Mouse (Mus musculus): ENCODE measurements around the gene Cdc20b.
A peak's percentile ranks its signal among the peaks of the same experiment; 100 is the strongest.

Gene Cdc20b

GRCm38 (mm10) chr13:113034950-113035421, at the start of gene Cdc20b:
Gene Cdc20b, plus strand, starts transcription at chr13:113035111.
- DNase-seq = peak; percentile 90

GRCm38 (mm10) chr13:112985605-112986450, 49.1 kb upstream of the Cdc20b start:
- peak; percentile 11 for DNase-seq

- DNase-seq = peak; percentile 12
Measured at GRCm38 (mm10) chr13:112986451-112986950, 48.4 kb upstream of the Cdc20b start.

DNA sequence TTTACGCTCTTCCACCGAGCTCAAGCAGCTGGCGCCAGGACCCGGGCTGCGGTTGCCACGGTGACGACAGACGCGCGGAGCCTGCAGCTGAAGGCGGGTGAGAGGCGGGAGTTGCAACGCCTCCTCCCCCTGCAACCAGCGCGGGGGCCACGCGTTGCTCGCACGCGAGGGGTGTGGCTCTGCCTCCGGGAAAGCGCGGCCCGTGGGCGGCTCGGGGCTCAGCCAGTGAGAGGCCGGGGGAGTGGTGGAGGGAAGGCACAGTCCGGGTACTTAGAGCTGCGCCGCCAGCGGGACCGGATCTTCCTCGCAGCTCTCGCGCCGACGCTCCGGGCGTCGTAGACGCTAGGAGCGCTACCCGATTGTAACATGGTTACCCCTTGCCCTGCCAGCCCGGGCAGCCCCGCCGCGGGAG, 47.4 kb upstream of the Cdc20b start, which contains the start of gene Ccno:
TSS of gene Ccno (plus strand) at position 271 of the 412 bp plus-strand sequence.
- peak; percentile 97 for DNase-seq

DNA sequence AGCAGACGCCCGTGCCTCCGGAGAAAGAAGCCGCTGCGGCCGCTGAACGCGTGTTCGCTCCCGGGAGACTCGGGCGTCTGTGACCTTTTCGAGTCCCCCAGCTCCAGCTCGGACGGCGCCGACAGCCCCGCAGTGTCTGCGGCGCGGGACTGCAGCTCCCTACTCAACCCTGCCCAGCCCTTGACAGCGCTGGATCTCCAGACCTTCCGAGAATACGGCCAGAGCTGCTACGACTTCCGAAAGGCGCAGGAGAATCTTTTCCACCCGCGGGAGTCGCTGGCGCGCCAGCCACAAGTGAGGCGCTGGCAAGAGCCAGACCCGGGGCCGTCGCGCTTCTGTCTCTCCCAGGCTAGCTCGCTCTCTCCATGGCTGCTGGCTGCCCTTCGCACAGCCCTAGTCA, 46.9 kb upstream of the Cdc20b start:
- DNase-seq = no peak

GRCm38 (mm10) chr13:112988866-112989265, 46.0 kb upstream of the Cdc20b start:
- DNase-seq = peak; percentile 15

- DNase-seq = peak; percentile 16
Measured at GRCm38 (mm10) chr13:112989541-112989940, 45.4 kb upstream of the Cdc20b start.

DNA sequence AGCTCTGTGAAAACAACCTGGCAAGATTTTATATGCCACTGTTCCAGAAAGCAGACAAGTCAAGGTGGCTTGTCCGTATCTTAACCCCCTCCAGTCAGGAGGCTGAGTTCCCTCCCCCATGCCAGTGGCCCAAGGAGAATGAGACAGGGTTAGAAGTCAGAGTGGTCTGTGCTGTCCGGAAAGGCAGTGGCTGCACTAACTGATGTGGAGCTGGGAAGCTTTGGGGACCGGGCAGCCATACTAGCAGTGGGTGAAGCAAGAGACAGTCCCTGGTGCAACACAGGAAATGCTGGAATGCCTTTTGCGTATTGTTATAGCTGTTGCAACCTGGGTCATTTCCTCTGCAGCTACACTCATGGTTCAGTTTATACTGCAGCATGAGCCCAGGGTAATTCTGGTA, 44.6 kb upstream of the Cdc20b start:
- DNase-seq = no peak

GRCm38 (mm10) chr13:112993531-112994152, 41.3 kb upstream of the Cdc20b start, which contains the start of gene Mcidas:
Gene Mcidas, plus strand, starts transcription at chr13:112993845.
- peak; percentile 36 for DNase-seq

DNA sequence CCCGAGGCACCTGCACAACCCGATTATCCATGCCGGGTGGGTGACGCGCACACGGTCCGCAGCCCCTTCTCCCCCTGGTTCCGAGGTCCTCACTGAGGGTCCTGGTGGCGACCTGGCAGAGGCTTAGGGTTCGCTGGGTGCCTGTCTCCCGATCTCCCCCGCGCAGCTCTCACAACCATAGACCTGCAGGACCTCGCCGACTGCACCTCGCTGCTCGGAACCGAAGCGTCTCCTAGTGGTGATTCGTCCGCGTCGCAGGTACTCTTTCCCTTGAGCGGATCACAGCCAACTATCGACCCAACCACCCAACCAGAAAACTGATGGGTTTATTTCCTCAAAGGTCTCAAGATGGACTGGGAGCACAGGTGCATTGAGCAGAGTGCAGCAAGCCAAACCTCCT, 40.7 kb upstream of the Cdc20b start:
- peak; percentile 73 for DNase-seq

DNA sequence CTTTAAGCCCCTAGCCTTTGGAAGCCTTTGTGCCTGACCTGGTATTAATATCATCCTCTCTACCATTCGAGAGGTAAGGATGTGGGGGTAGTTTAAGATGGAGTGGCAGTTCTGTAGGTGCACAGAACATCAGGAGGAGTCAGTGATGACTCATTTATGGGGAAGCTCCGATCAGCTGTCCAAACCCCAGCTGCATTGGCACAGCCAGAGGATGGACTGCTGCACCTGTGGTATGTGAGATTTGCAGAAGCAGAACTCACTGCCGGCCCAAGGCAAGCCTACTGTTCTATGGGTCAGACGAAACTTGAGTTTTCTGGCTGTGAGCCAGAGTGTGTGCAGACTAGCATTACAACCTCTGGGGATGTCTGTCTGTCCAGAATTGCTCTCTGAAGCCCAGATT, 38.5 kb upstream of the Cdc20b start:
- no peak for DNase-seq

DNA sequence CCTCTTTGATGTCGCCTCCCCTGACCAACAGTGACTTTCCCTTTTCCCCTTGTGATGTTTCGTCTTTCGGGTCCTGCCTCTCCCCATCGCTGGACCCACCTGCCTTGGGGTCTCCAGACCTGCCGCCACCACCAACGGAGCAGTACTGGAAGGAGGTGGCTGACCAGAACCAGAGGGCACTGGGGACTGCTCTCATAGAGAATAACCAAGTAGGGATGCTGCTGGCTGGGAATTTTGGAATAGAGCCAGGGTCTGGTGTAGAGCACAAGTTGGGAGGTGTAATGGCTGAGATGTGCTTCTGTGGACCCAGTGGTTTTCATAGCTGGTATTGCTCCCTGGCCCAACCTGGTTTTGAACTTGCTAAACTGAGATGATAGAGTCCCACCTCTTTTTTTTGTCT, 37.5 kb upstream of the Cdc20b start:
- no peak for DNase-seq

DNA sequence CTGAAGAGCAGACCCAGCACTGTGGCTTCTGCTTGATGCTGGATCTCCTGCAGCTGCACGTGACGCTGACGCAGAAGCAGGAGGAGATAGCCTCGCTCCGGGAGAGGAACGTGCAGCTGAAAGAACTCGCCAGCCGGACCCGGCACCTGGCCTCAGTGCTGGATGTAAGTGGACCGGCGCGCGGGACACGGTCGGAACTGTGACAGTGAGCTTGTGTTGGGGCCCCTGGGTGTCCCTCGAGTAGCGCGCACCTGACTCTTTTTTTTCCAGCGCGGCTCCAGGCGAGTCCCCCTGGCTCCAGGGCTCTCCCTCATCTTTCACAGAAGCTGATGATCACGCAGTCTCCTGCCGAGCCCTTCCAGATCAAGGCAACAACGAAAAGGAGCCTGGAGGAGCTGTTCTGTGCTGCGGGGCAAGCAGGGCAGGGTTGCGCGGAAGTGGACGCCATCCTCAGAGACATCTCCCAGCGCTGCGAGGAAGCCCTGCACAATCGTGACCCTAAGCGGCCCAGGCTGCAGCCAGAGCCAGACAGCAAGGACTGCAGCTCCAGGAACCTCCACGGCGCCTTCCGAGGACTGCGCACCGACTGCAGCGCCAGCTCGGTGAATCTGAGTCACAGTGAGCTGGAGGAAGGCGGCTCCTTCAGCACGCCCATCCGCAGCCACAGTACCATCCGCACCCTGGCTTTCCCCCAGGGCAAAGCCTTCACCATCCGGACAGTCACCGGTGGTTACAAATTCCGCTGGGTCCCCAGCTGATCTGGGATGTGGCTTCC, 36.3 kb upstream of the Cdc20b start:
- DNase-seq = peak; percentile 15

- DNase-seq = no peak
Measured at GRCm38 (mm10) chr13:113000090-113000489, 34.8 kb upstream of the Cdc20b start.

GRCm38 (mm10) chr13:113000576-113001318, 34.2 kb upstream of the Cdc20b start:
- no peak for DNase-seq

DNA sequence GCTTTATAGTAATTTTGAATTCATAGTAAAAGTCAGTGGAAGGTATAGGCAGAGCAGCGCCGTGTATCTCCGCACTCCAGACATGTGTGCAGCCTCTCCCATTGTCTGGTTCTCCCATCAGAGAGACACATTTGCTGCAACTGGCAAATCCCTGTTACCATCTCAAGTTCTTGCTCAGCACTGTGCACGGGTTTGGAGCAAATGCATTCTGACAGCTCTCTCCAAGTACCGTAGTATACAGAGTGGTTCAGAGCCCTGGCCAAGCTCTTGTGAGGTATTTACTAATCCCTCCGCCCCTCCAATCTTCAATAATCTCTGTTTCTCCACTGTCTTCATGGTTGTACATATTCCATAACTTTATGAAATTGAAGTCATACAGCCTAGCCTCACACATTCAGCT, 22.2 kb upstream of the Cdc20b start:
- no peak for DNase-seq

DNA sequence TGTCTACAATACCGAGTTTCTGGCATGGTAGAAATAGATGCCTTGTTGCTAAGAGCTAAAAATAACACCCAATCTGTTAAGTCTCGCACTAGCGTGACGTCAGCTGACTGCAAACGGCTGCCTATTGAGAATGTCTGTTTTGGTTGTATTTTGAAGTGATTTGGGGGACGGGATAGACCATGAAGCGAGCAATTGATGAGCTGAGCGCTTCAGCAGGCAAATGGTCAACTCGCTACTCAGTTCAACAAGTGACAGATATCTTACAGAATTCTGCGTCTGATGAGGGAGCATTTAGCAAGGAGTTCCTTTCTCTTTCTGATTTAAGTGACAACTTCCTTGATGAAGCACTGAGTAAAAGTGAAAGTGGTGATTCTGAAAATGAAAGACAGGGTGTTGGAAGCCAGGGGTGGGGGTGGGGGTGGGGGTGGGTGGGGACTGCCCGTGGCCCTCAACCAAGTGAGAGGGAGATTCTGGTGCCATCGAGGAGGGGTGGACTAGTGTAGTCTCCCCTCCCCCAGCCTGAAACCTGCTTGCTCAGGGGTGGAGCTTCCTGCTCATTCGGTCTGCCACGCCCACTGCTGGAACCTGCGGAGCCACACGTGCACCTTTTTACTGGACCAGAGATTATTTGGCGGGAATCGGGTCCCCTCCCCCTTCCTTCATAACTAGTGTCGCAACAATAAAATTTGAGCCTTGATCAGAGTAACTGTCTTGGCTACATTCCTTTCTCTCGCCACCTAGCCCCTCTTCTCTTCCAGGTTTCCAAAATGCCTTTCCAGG, 21.5 kb upstream of the Cdc20b start:
- peak; percentile 28 for DNase-seq

DNA sequence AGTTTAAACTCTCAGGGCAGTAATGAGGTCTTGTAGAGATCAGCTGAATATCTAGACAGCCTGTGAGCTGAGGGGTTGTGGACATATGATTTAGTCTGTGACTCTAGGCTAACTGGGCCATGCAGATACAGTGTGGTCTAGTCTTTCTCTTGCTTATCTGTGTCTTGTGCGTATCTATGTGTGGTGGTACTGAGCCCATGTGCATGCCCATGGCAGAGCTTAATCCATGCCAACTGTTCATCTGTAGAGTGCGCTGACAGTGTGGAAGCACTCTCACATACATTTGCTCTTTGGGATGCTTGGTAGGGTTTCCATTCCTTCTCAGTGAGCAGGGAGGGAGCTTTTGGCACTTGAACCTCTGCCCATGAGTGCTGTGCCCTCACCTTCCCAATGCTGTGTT, 13.4 kb upstream of the Cdc20b start:
- no peak for DNase-seq

GRCm38 (mm10) chr13:113022467-113022866, 12.4 kb upstream of the Cdc20b start:
- no peak for DNase-seq

DNA sequence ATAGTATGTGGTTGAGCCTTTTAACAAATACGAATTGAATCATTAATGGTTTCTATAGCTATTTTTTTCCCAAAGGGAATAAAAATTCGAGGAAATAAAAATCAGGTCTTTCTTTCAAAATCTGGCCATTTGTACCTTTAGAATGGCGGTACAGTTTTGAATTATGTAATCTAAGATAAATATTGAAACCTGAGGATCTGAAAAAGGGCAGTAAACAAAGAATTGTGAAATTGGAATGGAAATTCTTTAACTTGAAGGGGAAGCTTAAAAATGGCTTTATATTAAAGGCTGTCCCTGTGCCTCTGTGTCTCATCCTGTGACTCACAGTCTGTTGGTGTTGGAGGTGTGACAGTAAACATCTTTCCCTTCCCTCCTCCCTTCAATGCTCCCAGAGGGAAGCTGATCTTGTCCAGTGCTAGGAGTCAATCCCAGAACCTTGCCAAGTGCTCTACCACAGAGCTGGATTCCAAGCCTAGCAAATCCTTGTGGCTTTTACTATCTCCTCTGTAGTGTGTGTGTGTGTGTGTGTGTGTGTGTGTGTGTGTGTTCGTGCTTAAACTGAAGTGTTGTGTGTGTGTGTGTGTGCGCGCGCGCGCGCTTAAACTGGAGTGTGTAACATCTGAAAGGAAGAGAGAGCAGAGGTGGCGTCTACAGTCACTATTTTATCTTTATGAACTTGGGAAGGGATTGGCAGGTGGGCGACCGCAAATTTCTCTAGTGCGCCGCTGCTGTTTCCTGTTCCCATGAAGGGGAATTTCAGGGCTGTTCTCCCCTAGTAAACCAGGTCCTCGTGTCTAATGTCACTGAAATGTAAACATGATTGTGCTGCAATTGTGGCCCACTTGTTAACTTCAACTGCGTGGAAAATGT, 11.4 kb upstream of the Cdc20b start:
- DNase-seq = peak; percentile 66
